Mouse (Mus musculus) embryonic fibroblast, embryonic 13.5 days (primary cell): Measurements from ENCODE around the gene Prune2.

Experiments used
- CTCF ChIP-seq: IDR thresholded peaks from 2 replicates; pipeline ENCODE4 v1.5.1; 2011; ENCODE audit warnings: mild to moderate bottlenecking, control low read depth, low read length, moderate library complexity, borderline replicate concordance; ENCODE audit not compliant: insufficient read depth
- POLR2A ChIP-seq: IDR thresholded peaks from 2 replicates; pipeline ENCODE4 v1.6.1; 2011; ENCODE audit warnings: low read depth, mild to moderate bottlenecking, control low read depth, low read length, moderate library complexity

- TF ChIP-seq POLR2A (no peak), CTCF (no peak)
Measured at GRCm38 (mm10) chr19:17072245-17072644, 116.3 kb downstream of the Prune2 start.
